Mouse (Mus musculus) CH12.LX (cell line): ENCODE measurements at regions not wholly inside any gene's neighbourhood (a gene's known extent, or its start where the extent isn't known, plus 50 kb on each side); places are given as distances from the start of the nearest gene placed in this dataset.

Source experiments
- CHD2 ChIP-seq: IDR thresholded peaks from 2 replicates; pipeline ENCODE4 v1.6.1; 2011; ENCODE audit warnings: low read length, improper control_type of control experiment
- CTCF ChIP-seq, 2 experiments: IDR thresholded peaks in 1 of 2; conservative IDR thresholded peaks in 1 of 2; 2 replicates each; pipeline ENCODE4 v1.5.1; 2011 to 2012; ENCODE audit warnings: low read depth in 2 of 2, low read length in 2 of 2, improper control_type of control experiment in 1 of 2, inconsistent platforms in 1 of 2, mild to moderate bottlenecking in 1 of 2, moderate library complexity in 1 of 2
- EP300 ChIP-seq: IDR thresholded peaks from 2 replicates; pipeline ENCODE4 v1.6.1; 2011; ENCODE audit warnings: low read length, improper control_type of control experiment
- JUND ChIP-seq: conservative IDR thresholded peaks from 2 replicates; pipeline ENCODE4 v1.6.1; 2011; ENCODE audit warnings: low read depth, low read length, improper control_type of control experiment
- MAZ ChIP-seq: IDR thresholded peaks from 2 replicates; pipeline ENCODE4 v1.6.1; 2012; ENCODE audit warnings: low read depth, mild to moderate bottlenecking, inconsistent platforms, low read length, improper control_type of control experiment, moderate library complexity
- MXI1 ChIP-seq: IDR thresholded peaks from 2 replicates; pipeline ENCODE4 v1.6.1; 2011; ENCODE audit warnings: mild to moderate bottlenecking, low read depth, low read length, improper control_type of control experiment
- POLR2A ChIP-seq: IDR thresholded peaks from 2 replicates; pipeline ENCODE4 v1.6.1; 2011; ENCODE audit warnings: low read depth, mild to moderate bottlenecking, improper control_type of control experiment, low read length
- RAD21 ChIP-seq: IDR thresholded peaks from 2 replicates; pipeline ENCODE4 v1.6.1; 2011; ENCODE audit warnings: low read depth, mild to moderate bottlenecking, low read length, improper control_type of control experiment, moderate library complexity
- RCOR1 ChIP-seq: conservative IDR thresholded peaks from 2 replicates; pipeline ENCODE4 v1.6.1; 2012; ENCODE audit warnings: low read depth, mild to moderate bottlenecking, inconsistent platforms, low read length, improper control_type of control experiment
- SIN3A ChIP-seq: IDR thresholded peaks from 2 replicates; pipeline ENCODE4 v1.6.1; 2012; ENCODE audit warnings: low read length, improper control_type of control experiment, inconsistent platforms
- USF1 ChIP-seq: IDR thresholded peaks from 2 replicates; pipeline ENCODE4 v1.6.1; 2014; ENCODE audit warnings: low read depth, mild to moderate bottlenecking, inconsistent platforms, low read length, improper control_type of control experiment
- ZKSCAN1 ChIP-seq: IDR thresholded peaks from 2 replicates; pipeline ENCODE4 v1.6.1; 2012; ENCODE audit warnings: low read depth, inconsistent platforms, low read length, improper control_type of control experiment, borderline replicate concordance

- TF ChIP-seq RAD21: no peak
- no peak for TF ChIP-seq ZKSCAN1
- TF ChIP-seq POLR2A: no peak
- TF ChIP-seq JUND: no peak
- no peak for TF ChIP-seq EP300
- no peak for TF ChIP-seq RCOR1
- TF ChIP-seq CTCF (conservative IDR thresholded peaks at IDR 0.05 in 1 of 2, IDR thresholded peaks at IDR 0.05 in 1 of 2; ENCODE audit: low read depth in 2 of 2, low read length in 2 of 2): no peak
- no peak for TF ChIP-seq MAZ
- no peak for TF ChIP-seq SIN3A
- TF ChIP-seq MXI1: no peak
- no peak for TF ChIP-seq CHD2
- no peak for TF ChIP-seq USF1
Observed at GRCm38 (mm10) chr2:148509357-148509756, 66.0 kb upstream of the Cd93 start.
